Mouse (Mus musculus): ENCODE measurements around the gene Sel1l3. TPM values are rescaled to one million over a fixed set of nuclear protein-coding genes. Genes with fewer than 3 reads are reported as not detected.

The Sel1l3 gene
- total RNA-seq, 2 experiments from 2014 or later = 66.6 to 70.5 TPM

DNA sequence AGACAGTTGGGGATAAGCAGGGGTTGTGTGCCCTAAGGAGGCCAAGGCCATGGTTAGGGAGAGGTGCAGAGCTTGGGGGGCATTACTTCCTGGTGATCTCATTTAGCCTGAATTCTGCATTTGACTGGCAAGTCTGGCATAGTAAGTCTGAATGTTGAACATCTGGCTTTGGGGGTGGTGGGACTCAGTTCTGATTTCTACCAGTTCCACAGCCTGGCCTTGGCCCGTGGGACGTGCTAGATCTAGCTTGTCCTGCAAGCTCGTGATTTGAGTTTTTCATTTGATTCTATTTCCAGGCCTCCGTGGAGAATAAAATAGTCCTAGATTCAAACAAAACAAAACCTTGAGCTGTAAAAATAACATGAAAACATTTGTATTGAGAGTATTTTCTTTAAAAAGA, 46.2 kb downstream of the Sel1l3 start:
- intact Hi-C loops (cut with DNase I) = no loop called here
- DNase-seq (ENCODE audit: extremely low spot score in 1 of 2, low spot score in 2 of 2) = no peak
- TF ChIP-seq CTCF (IDR thresholded peaks at IDR 0.05) = no peak
- Histone ChIP-seq H3K4me3 (no peak overlapping the region), H3K27ac (peak overlapping the region; percentile 65)

GRCm38 (mm10) chr5:53165672-53166071, 48.1 kb downstream of the Sel1l3 start:
- Histone ChIP-seq H3K4me3 (no peak overlapping the region), H3K27ac (no peak overlapping the region)
- TF ChIP-seq CTCF (IDR thresholded peaks at IDR 0.05) = no peak
- no peak for DNase-seq (ENCODE audit: extremely low spot score in 1 of 2, low spot score in 2 of 2)
- intact Hi-C loops (cut with DNase I) = no loop called here

- DNase-seq (ENCODE audit: extremely low spot score in 1 of 2, low spot score in 2 of 2) = peak; percentile 50 to 68
- TF ChIP-seq CTCF (IDR thresholded peaks at IDR 0.05) = no peak
- intact Hi-C loops (cut with DNase I) = no loop called here
- Histone ChIP-seq H3K4me3 (no peak overlapping the region), H3K27ac (peak overlapping the region; percentile 40; the same call in 1 of the 2 replicates)
Observed at GRCm38 (mm10) chr5:53162436-53162835, 51.3 kb downstream of the Sel1l3 start.

DNA sequence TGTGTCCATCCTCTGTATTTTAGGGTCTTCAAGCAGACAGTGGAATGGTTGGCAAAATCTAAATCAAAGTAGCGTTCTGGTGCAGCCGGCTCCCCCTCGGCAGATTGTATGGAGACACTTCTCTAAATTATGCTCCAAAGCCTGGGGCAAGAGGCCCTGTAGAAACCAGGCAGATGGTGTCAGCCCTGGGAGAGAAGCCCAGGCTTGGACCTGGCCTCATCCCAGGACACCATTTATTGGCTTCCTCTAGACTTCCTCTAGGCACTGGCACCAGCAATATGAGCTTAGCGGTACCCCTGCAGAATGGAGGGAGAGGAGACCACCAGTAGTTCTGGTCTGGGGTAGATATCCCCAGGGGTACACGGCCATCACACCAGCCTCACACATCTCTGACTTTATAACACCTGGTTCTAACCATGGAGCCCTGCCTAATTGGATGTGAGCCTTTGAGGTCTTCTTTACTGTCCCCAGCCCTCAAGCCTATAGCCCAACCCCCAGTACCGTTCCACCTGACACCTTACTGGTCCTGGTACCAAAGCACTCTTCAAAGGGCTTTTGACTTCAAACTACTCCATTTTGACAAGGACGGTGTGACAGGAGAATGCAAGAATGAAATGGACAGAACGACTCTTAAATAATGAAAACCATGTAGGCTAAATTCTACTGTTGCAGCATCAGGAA, 52.1 kb downstream of the Sel1l3 start:
- intact Hi-C loops (cut with DNase I) = no loop called here
- no peak for DNase-seq (ENCODE audit: extremely low spot score in 1 of 2, low spot score in 2 of 2)
- no peak overlapping the region for H3K4me3 ChIP-seq
- peak overlapping the region; percentile 13 for H3K27ac ChIP-seq
- TF ChIP-seq CTCF (IDR thresholded peaks at IDR 0.05) = no peak

GRCm38 (mm10) chr5:53160207-53160606, 53.5 kb downstream of the Sel1l3 start:
- DNase-seq (ENCODE audit: extremely low spot score in 1 of 2, low spot score in 2 of 2) = no peak
- intact Hi-C loops (cut with DNase I) = no loop called here
- Histone ChIP-seq H3K4me3 (no peak overlapping the region), H3K27ac (no peak overlapping the region)
- no peak for TF ChIP-seq CTCF (IDR thresholded peaks at IDR 0.05)

GRCm38 (mm10) chr5:53159631-53160030, 54.1 kb downstream of the Sel1l3 start:
- Histone ChIP-seq H3K27ac (0 out of 2 replicates have a peak overlapping the region, but pooled peaks have one; percentile 13), H3K4me3 (no peak overlapping the region)
- no peak for DNase-seq (ENCODE audit: extremely low spot score in 1 of 2, low spot score in 2 of 2)
- no peak for TF ChIP-seq CTCF (IDR thresholded peaks at IDR 0.05)
- intact Hi-C loops (cut with DNase I) = loop anchor here (5.0 kb wide), 1 partner anchor 53 kb away; the partner anchor contains the start of gene Sel1l3

DNA sequence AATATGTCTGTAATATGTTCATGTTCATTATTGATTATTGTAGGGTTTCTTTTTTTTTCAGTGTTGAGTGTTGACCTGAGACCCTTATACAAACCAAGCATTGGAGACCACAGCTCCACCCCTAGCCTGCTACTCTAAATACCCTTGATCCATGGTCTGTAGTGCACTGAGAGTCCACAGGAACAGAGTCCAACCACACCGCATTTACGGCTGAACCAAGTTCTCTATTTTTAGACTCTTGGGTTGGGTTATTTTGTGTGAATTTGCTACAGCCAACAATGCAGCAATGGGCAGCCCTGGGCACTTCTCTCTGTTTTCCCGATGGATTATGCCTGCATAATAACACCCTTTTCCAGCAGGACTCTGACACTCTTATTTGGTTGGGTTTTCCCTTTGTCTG, 54.6 kb downstream of the Sel1l3 start:
- intact Hi-C loops (cut with DNase I) = loop anchor here (5.0 kb wide), 1 partner anchor 53 kb away; the partner anchor contains the start of gene Sel1l3
- no peak overlapping the region for H3K4me3 ChIP-seq
- no peak for TF ChIP-seq CTCF (IDR thresholded peaks at IDR 0.05)
- 0 out of 2 replicates have a peak overlapping the region, but pooled peaks have one; percentile 13 for H3K27ac ChIP-seq
- DNase-seq (ENCODE audit: extremely low spot score in 1 of 2, low spot score in 2 of 2) = no peak

- TF ChIP-seq CTCF (IDR thresholded peaks at IDR 0.05) = no peak
- DNase-seq (ENCODE audit: extremely low spot score in 1 of 2, low spot score in 2 of 2) = no peak
- H3K4me3 ChIP-seq = no peak overlapping the region
- H3K27ac ChIP-seq = peak overlapping the region; percentile 82
- intact Hi-C loops (cut with DNase I) = loop anchor here (5.0 kb wide), 1 partner anchor 56 kb away; the partner anchor contains the start of gene Sel1l3
Observed at GRCm38 (mm10) chr5:53155985-53156679, 57.6 kb downstream of the Sel1l3 start.

GRCm38 (mm10) chr5:53154501-53154900, 59.2 kb downstream of the Sel1l3 start:
- H3K4me3 ChIP-seq = no peak overlapping the region
- intact Hi-C loops (cut with DNase I) = no loop called here
- peak overlapping the region; percentile 63 for H3K27ac ChIP-seq
- DNase-seq (ENCODE audit: extremely low spot score in 1 of 2, low spot score in 2 of 2) = no peak
- no peak for TF ChIP-seq CTCF (IDR thresholded peaks at IDR 0.05)

DNA sequence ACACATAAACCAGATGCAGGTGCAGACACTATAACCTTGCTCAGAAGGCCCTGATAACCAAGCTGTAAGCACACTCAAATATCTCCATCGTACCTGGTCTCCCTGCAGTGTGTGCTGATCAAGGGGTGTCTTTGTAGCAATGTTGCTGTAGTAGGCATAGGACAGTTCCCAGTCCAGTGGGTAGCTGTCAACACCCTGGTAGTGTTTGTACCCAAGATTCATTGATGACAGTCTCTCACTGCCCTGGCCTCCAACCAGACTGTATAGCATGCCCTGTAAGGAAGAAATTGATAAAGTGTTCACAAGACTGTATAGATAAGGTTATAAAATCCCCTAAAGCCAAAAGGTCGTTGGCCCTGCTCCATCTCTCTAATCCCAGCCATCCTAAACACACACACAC, 59.6 kb downstream of the Sel1l3 start:
- H3K27ac ChIP-seq = peak overlapping the region; percentile 63
- no peak for TF ChIP-seq CTCF (IDR thresholded peaks at IDR 0.05)

DNA sequence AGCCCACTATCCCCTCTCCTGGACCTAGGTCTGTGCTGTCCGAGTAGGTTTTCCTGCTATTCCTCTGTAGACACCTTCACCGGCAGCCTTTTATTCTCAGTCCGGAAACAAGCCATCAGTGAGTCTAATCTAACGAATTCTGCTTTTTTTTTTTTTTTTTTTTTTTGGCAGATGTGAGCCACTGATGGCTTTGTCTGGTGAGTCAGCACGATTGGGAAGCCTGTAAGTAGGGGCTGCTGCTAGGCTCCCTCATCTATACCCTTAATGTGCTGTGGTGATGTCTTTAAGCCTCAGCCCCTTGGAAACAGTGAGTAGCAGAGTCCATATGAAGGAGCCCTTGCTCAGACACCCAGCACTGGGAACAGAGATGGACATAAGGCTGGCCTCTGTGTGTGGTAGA, 60.6 kb downstream of the Sel1l3 start:
- no peak for DNase-seq (ENCODE audit: extremely low spot score in 1 of 2, low spot score in 2 of 2)
- TF ChIP-seq CTCF (IDR thresholded peaks at IDR 0.05) = no peak
- no peak overlapping the region for H3K4me3 ChIP-seq
- peak overlapping the region; percentile 50; the same call in 1 of the 2 replicates for H3K27ac ChIP-seq
- intact Hi-C loops (cut with DNase I) = no loop called here

More for the DNA sequence above, 59.6 kb downstream of the Sel1l3 start:
- DNase-seq (ENCODE audit: extremely low spot score in 1 of 2, low spot score in 2 of 2) = no peak
- H3K4me3 ChIP-seq = no peak overlapping the region
- intact Hi-C loops (cut with DNase I) = no loop called here

- intact Hi-C loops (cut with DNase I) = no loop called here
- peak overlapping the region; percentile 51; the same call in 1 of the 2 replicates for H3K27ac ChIP-seq
- no peak for DNase-seq (ENCODE audit: extremely low spot score in 1 of 2, low spot score in 2 of 2)
- TF ChIP-seq CTCF (IDR thresholded peaks at IDR 0.05) = no peak
- no peak overlapping the region for H3K4me3 ChIP-seq
Observed at GRCm38 (mm10) chr5:53151379-53151960, 62.3 kb downstream of the Sel1l3 start.

Data from left cerebral cortex, adult 2 months (tissue).